Mouse (Mus musculus): Measurements from ENCODE around the gene Glcci1.

- no peak for TF ChIP-seq POLR2A (IDR thresholded peaks at IDR 0.05; ENCODE audit: borderline replicate concordance, extremely low read depth, insufficient read depth, insufficient read length, poor library complexity, severe bottlenecking)
- no peak for TF ChIP-seq CTCF (IDR thresholded peaks at IDR 0.05; ENCODE audit: borderline replicate concordance, extremely low read depth, insufficient read depth, insufficient read length)
Observed at GRCm38 (mm10) chr6:8511447-8511846, 2.0 kb downstream of the Glcci1 start.

Measured in brain, embryonic 14.5 days (tissue).